Mouse (Mus musculus) natural killer cell, adult 2 months (primary cell): ENCODE data around the gene Tmod4.

Experiments
- DNase-seq, 2 experiments: peaks; one replicate each; pipeline ENCODE4 v3.0.0; 2022; ENCODE audit warnings: low spot score in 2 of 2

Tmod4 gene

GRCm38 (mm10) chr3:95173256-95173949 is 49.1 kb downstream of the Tmod4 start:
- DNase-seq: no peak

- peak; percentile 73 to 81 for DNase-seq
These were observed 49.8 kb downstream of the Tmod4 start for GRCm38 (mm10) chr3:95174011-95174592.

DNA sequence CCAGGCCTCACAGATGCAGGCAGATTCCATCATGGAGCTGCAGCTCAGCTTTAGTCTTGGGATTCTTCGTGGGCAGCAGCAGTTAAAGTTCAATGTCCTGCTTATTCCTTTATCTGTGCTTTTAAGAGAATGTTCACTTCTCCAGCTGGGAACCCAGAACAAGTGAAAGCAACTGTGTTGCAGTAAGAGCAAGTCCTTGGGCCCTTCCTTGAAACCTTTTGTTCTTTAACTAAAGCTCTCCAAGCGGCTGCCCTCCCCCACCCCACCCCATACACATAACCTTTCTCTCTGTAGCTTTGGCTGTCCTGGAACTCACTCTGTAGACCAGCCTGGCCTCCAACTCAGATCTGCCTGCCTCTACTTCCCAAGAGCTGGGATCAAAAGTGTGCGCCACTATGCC is 52.2 kb downstream of the Tmod4 start:
- no peak for DNase-seq

GRCm38 (mm10) chr3:95177583-95177982 is 53.3 kb downstream of the Tmod4 start:
- DNase-seq: no peak
